Mouse (Mus musculus): ENCODE results near the gene Npcd.

- no peak for TF ChIP-seq CTCF (IDR thresholded peaks at IDR 0.05; ENCODE audit: low read depth, low read length)
- no peak for TF ChIP-seq POLR2A (IDR thresholded peaks at IDR 0.05; ENCODE audit: extremely low read depth, insufficient read depth, low read length)
Measured at GRCm38 (mm10) chr15:79790905-79791304, 43.1 kb downstream of the Npcd start.
